Mouse (Mus musculus) erythroblast, embryonic 14.5 days (primary cell): Measurements from ENCODE around the gene Sgsm1.

Experiments used
- GATA1 ChIP-seq: IDR thresholded peaks from 2 replicates; pipeline ENCODE4 v1.6.1; 2012; ENCODE audit warnings: low read length, inconsistent platforms, mixed read lengths
- TAL1 ChIP-seq: IDR thresholded peaks from 3 replicates; pipeline ENCODE4 v1.6.1; 2012; ENCODE audit warnings: low read length, inconsistent platforms, mixed read lengths

- no peak for TF ChIP-seq GATA1
- TF ChIP-seq TAL1 = no peak
These were observed 110.8 kb downstream of the Sgsm1 start for GRCm38 (mm10) chr5:113199772-113200134.
